29 mouse cellular contexts compared by ENCODE assay signal in the genomic region with DNA sequence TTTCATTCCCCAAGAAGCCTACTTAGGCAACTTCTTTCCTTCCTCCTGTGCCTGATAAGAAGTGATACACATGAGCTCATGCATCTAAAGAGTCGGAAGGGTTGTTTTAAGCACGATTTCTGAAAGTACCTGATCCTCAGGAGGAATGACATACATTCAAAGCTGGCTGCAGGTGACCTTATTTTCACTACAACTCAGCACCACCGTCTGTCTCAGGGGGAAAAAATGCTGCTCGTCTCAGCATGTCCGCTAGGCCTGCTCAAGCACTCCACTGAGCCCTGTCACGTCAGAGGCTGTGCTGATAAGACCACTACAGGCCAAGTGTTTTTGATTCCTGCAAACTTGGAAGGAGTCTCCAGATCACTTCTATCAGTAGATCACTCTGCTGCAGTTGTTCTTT. TPM values are rescaled to one million over a fixed set of nuclear protein-coding genes. Genes with fewer than 3 reads are reported as not detected.
A peak's percentile ranks its signal among the peaks of the same experiment; 100 is the strongest.
DNase-seq lines count a peak whose midpoint lies in the region; ATAC-seq and TF ChIP-seq lines count a peak whose summit lies in the region.
"Had no signal": no experiment of that assay in that cellular context is flagged by ENCODE, and none has a peak within 500 bp of the region (broad histone marks: within the 10 kb centered on the region; RNA-seq: fewer than 3 reads in every experiment).

No protein-coding gene starts in this region.

- TF ChIP-seq POLR2A in MEL (IDR thresholded peaks at IDR 0.05; ENCODE audit: control insufficient read depth in 1 of 2, insufficient read depth in 1 of 2, low read depth in 1 of 2, low read length in 2 of 2, poor library complexity in 1 of 2): no peak

- H3K79me2 ChIP-seq in MEL (ENCODE audit: control insufficient read depth, insufficient read depth, low read length, poor library complexity): peaks cover 78% of the 10 kb centered on the region

- ATAC-seq in heart, embryonic 11.5 days (replicated peaks; ENCODE audit: insufficient number of reproducible peaks, low FRiP score, low TSS enrichment): no peak
- peak; percentile 31; the same call in 1 of the 2 replicates for ATAC-seq in lung, postnatal 0 days
- ATAC-seq in megakaryocyte, adult 5-6 weeks (ENCODE audit: poor library complexity, severe bottlenecking): peak; percentile 23; the same call in 1 of the 2 replicates
- no peak for ATAC-seq in inflammation-experienced regulatory T-cells, adult 6 months
- ATAC-seq in midbrain, embryonic 15.5 days (replicated peaks): no peak
- ATAC-seq: activated CD4-positive, CD25-positive, alpha-beta regulatory T cell, adult 4 months; CD4-positive, CD25-positive, alpha-beta regulatory T cell, adult 4 months; forebrain, embryonic 14.5 days; hindbrain, embryonic 16.5 days; intestine, embryonic 15.5 days; midbrain, embryonic 13.5 days had no signal

- peak overlapping the region; percentile 0; the same call in 1 of the 2 replicates for H3K4me2 ChIP-seq in heart, embryonic 11.5 days
- no peak overlapping the region for H3K4me2 ChIP-seq in lung, postnatal 0 days (replicated peaks; ENCODE audit: low read depth, low read length)
- H3K4me2 ChIP-seq in midbrain, embryonic 15.5 days: no peak overlapping the region
- H3K4me2 ChIP-seq: heart, embryonic 13.5 days; intestine, embryonic 15.5 days; liver, embryonic 15.5 days; midbrain, embryonic 13.5 days had no signal

- peaks cover 43% of the 10 kb centered on the region for H3K4me1 ChIP-seq in heart, embryonic 11.5 days (ENCODE audit: control insufficient read depth, insufficient read depth, low read length)
- H3K4me1 ChIP-seq in lung, postnatal 0 days (ENCODE audit: insufficient read depth, low read depth, low read length): peaks cover 25% of the 10 kb centered on the region
- peaks cover 19 to 37% of the 10 kb centered on the region in 2 experiments for H3K4me1 ChIP-seq in MEL (ENCODE audit: control insufficient read depth in 1 of 2, insufficient read depth in 2 of 2, low read length in 2 of 2)
- peaks cover 45% of the 10 kb centered on the region for H3K4me1 ChIP-seq in midbrain, embryonic 15.5 days

- TF ChIP-seq CTCF in lung, postnatal 0 days (IDR thresholded peaks at IDR 0.05): peak; percentile 8; the same call in 1 of the 2 replicates
- TF ChIP-seq CTCF in MEL (IDR thresholded peaks at IDR 0.05 in 2 of 3, conservative IDR thresholded peaks at IDR 0.05 in 1 of 3; ENCODE audit: control insufficient read depth in 1 of 3, insufficient read depth in 1 of 3, low read depth in 2 of 3, low read length in 3 of 3, poor library complexity in 1 of 3, severe bottlenecking in 1 of 3): no peak

- no peaks in the 10 kb centered on the region for H3K27me3 ChIP-seq in heart, embryonic 11.5 days (ENCODE audit: control insufficient read depth, insufficient read depth, low read length)
- no peaks in the 10 kb centered on the region for H3K27me3 ChIP-seq in lung, postnatal 0 days (replicated peaks; ENCODE audit: insufficient read depth, low read length)
- H3K27me3 ChIP-seq in MEL (ENCODE audit: control insufficient read depth in 1 of 2, insufficient read depth in 2 of 2, low read length in 2 of 2): no peaks in the 10 kb centered on the region
- H3K27me3 ChIP-seq in midbrain, embryonic 15.5 days (replicated peaks): no peaks in the 10 kb centered on the region
- H3K27me3 ChIP-seq: heart, embryonic 13.5 days; intestine, embryonic 15.5 days; liver, embryonic 15.5 days; midbrain, embryonic 13.5 days had no signal

- DNase-seq in heart, postnatal 10 days: no peak
- peak; percentile 13 for DNase-seq in lung, postnatal 0 days (ENCODE audit: low spot score)
- no peak for DNase-seq in lung, postnatal 10 days
- DNase-seq in MEL (ENCODE audit: low read depth, low spot score): peak; percentile 33
- DNase-seq: adrenal gland, adult 8-10 months; cerebellum, adult 11 months; cerebellum, postnatal 10 days; gastrocnemius, postnatal 25 days; heart, adult 11 months; heart, postnatal 14 days; kidney, adult 2 months; kidney, postnatal 36 days; thymus, postnatal 4 days had no signal

- intact Hi-C loops in heart, postnatal 10 days (cut with DNase I): no loop called here

- H3K4me3 ChIP-seq in heart, embryonic 11.5 days (ENCODE audit: low read depth, low read length): no peak overlapping the region
- H3K4me3 ChIP-seq in lung, postnatal 0 days (ENCODE audit: low read depth, low read length): no peak overlapping the region
- no peak overlapping the region for H3K4me3 ChIP-seq in MEL (ENCODE audit: control insufficient read depth in 1 of 2, insufficient read depth in 1 of 2, low read depth in 2 of 2, low read length in 2 of 2)
- no peak overlapping the region for H3K4me3 ChIP-seq in midbrain, embryonic 15.5 days
- H3K4me3 ChIP-seq: heart, embryonic 13.5 days; hindbrain, embryonic 10.5 days; intestine, embryonic 15.5 days; liver, embryonic 15.5 days; midbrain, embryonic 13.5 days had no signal

- no peak overlapping the region for H3K9ac ChIP-seq in heart, embryonic 11.5 days (ENCODE audit: low read depth, low read length)
- no peak overlapping the region for H3K9ac ChIP-seq in lung, postnatal 0 days (replicated peaks; ENCODE audit: low read depth)
- no peak overlapping the region for H3K9ac ChIP-seq in MEL (ENCODE audit: control insufficient read depth, low read depth, low read length, poor library complexity, severe bottlenecking)
- no peak overlapping the region for H3K9ac ChIP-seq in midbrain, embryonic 15.5 days
- H3K9ac ChIP-seq: heart, embryonic 13.5 days; intestine, embryonic 15.5 days; liver, embryonic 15.5 days; midbrain, embryonic 13.5 days had no signal

- TF ChIP-seq RAD21 in MEL (IDR thresholded peaks at IDR 0.05; ENCODE audit: low read depth, low read length): no peak

- H3K9me3 ChIP-seq in heart, embryonic 11.5 days (replicated peaks; ENCODE audit: control insufficient read depth, low read length): no peaks in the 10 kb centered on the region
- no peaks in the 10 kb centered on the region for H3K9me3 ChIP-seq in lung, postnatal 0 days (ENCODE audit: low read length)
- no peaks in the 10 kb centered on the region for H3K9me3 ChIP-seq in MEL (replicated peaks; ENCODE audit: insufficient read depth, low read length)
- no peaks in the 10 kb centered on the region for H3K9me3 ChIP-seq in midbrain, embryonic 15.5 days
- H3K9me3 ChIP-seq: heart, embryonic 13.5 days; hindbrain, embryonic 10.5 days; intestine, embryonic 15.5 days; liver, embryonic 15.5 days; midbrain, embryonic 13.5 days had no signal

- H3K36me3 ChIP-seq in heart, embryonic 11.5 days (ENCODE audit: control insufficient read depth, insufficient read depth, low read length): no peaks in the 10 kb centered on the region
- H3K36me3 ChIP-seq in lung, postnatal 0 days (ENCODE audit: insufficient read depth, low read length): no peaks in the 10 kb centered on the region
- H3K36me3 ChIP-seq in MEL (ENCODE audit: control insufficient read depth in 1 of 2, insufficient read depth in 2 of 2, low read length in 2 of 2): peaks cover 9 to 68% of the 10 kb centered on the region in 2 experiments
- H3K36me3 ChIP-seq in midbrain, embryonic 15.5 days (replicated peaks): no peaks in the 10 kb centered on the region
- H3K36me3 ChIP-seq: intestine, embryonic 15.5 days; liver, embryonic 15.5 days had no signal

- H3K27ac ChIP-seq in heart, embryonic 11.5 days (ENCODE audit: low read depth, low read length): no peak overlapping the region
- no peak overlapping the region for H3K27ac ChIP-seq in lung, postnatal 0 days (ENCODE audit: low read length)
- no peak overlapping the region for H3K27ac ChIP-seq in MEL (ENCODE audit: control insufficient read depth, low read depth, low read length)
- no peak overlapping the region for H3K27ac ChIP-seq in midbrain, embryonic 15.5 days
- H3K27ac ChIP-seq: heart, embryonic 13.5 days; hindbrain, embryonic 10.5 days; intestine, embryonic 15.5 days; liver, embryonic 15.5 days; midbrain, embryonic 13.5 days had no signal

- TF ChIP-seq EP300 in lung, postnatal 0 days (IDR thresholded peaks at IDR 0.05): no peak
- no peak for TF ChIP-seq EP300 in MEL (IDR thresholded peaks at IDR 0.05; ENCODE audit: low read depth in 1 of 2, low read length in 2 of 2)

- 13% methylated on average over 6 of the region's 6 CpGs for WGBS in heart, embryonic 11.5 days (ENCODE audit: insufficient replicate concordance)
- whole genome bisulfite sequencing in lung, postnatal 0 days: 27% methylated on average over 6 of the region's 6 CpGs
- 74% methylated on average over 6 of the region's 6 CpGs for WGBS in midbrain, embryonic 15.5 days

TF ChIP-seq in MEL, 35 proteins besides CTCF, POLR2A, EP300 and RAD21 (continues in another document):
- TF ChIP-seq CHD1 (IDR thresholded peaks at IDR 0.05; ENCODE audit: low read depth, low read length) (no peak), GATA1 (IDR thresholded peaks at IDR 0.05; ENCODE audit: low read depth, low read length) (peak; percentile 30; the same call in 1 of the 2 replicates), USF2 (IDR thresholded peaks at IDR 0.05; ENCODE audit: borderline replicate concordance in 1 of 2, insufficient read depth in 1 of 2, low read depth in 1 of 2, low read length in 2 of 2) (no peak), POLR2AphosphoS5 (IDR thresholded peaks at IDR 0.05; ENCODE audit: borderline replicate concordance, low read depth, low read length) (no peak), NELFE (IDR thresholded peaks at IDR 0.05; ENCODE audit: low read depth, low read length) (no peak)

RNA-seq across cellular contexts. Expression of gene Usp31, which starts 5.1 kb away (rescaled TPM):
- polyA plus RNA-seq in heart, embryonic 11.5 days (2014; fragmentation: Nextera tagmentation; extraction: Ambion mirVana): 2.2 and 2.6 TPM in 2 replicates
- total RNA-seq in heart, postnatal 10 days (2021): 1 to 10 TPM; 7.2 to 8.9 TPM
- 1.5 and 1.6 TPM in 2 replicates for polyA plus RNA-seq in lung, postnatal 0 days (2015; fragmentation: Nextera tagmentation; extraction: Ambion mirVana)
- total RNA-seq in MEL (2012; rRNA removed): 14.3 and 14.4 TPM in 2 replicates
- 10 to 100 TPM in 1 of 2 experiments, not detected in 1; 14.7 TPM for polyA plus RNA-seq in MEL (2012; ENCODE audit: insufficient read depth in 1 of 2, insufficient read length in 2 of 2, low read depth in 1 of 2, low replicate concordance in 2 of 2, missing spikeins in 1 of 2)
- total RNA-seq in megakaryocyte, adult 5-6 weeks (2015): 4.7 and 5.3 TPM in 2 replicates
- total RNA-seq in megakaryocyte, adult 5-6 weeks (2017): 4.0 and 4.5 TPM in 2 replicates
- 1 to 10 TPM; 1.3 to 2.8 (median 2.1) TPM for polyA plus RNA-seq in inflammation-experienced regulatory T-cells, adult 6 months (2017; shearing (Covaris generic))
- polyA plus RNA-seq in midbrain, embryonic 15.5 days (2015; fragmentation: Nextera tagmentation; extraction: Ambion mirVana): 3.1 and 3.5 TPM in 2 replicates

RNA-seq across cellular contexts. Expression of gene Scnn1g, which starts 32.3 kb away (rescaled TPM):
- 0.07 and 0.20 TPM in 2 replicates for polyA plus RNA-seq in heart, embryonic 11.5 days (2014; fragmentation: Nextera tagmentation; extraction: Ambion mirVana)
- total RNA-seq in heart, postnatal 10 days (2021): not detected
- 120 and 139 TPM in 2 replicates for polyA plus RNA-seq in lung, postnatal 0 days (2015; fragmentation: Nextera tagmentation; extraction: Ambion mirVana)
- not detected in 2 replicates for total RNA-seq in MEL (2012; rRNA removed)
- polyA plus RNA-seq in MEL (2012; ENCODE audit: insufficient read depth in 1 of 2, insufficient read length in 2 of 2, low read depth in 1 of 2, low replicate concordance in 2 of 2, missing spikeins in 1 of 2): not detected
- not detected in 2 replicates for total RNA-seq in megakaryocyte, adult 5-6 weeks (2015)
- total RNA-seq in megakaryocyte, adult 5-6 weeks (2017): not detected in 2 replicates
- polyA plus RNA-seq in inflammation-experienced regulatory T-cells, adult 6 months (2017; shearing (Covaris generic)): not detected
- polyA plus RNA-seq in midbrain, embryonic 15.5 days (2015; fragmentation: Nextera tagmentation; extraction: Ambion mirVana): not detected in 2 replicates
- total RNA-seq: gastrocnemius, adult 18-20 months; gastrocnemius, postnatal 25 days had no signal
- polyA plus RNA-seq: activated CD4-positive, CD25-positive, alpha-beta regulatory T cell, adult 4 months; CD4-positive, CD25-positive, alpha-beta regulatory T cell, adult 4 months; forebrain, embryonic 14.5 days; hindbrain, embryonic 16.5 days; liver, embryonic 15.5 days; midbrain, embryonic 13.5 days; neural tube, embryonic 14.5 days; small intestine, adult 2 months had no signal

Comparison
In these comparisons a context has a peak if more than half of its experiments do, and no peak if none do; other contexts are left out.
1. DNase-seq: peak in lung, postnatal 0 days (single experiment) and MEL (single experiment); none in heart, postnatal 10 days (0 of 2) and lung, postnatal 10 days (single experiment).
2. ATAC-seq: peak in lung, postnatal 0 days (single experiment) and megakaryocyte, adult 5-6 weeks (single experiment); none in heart, embryonic 11.5 days (single experiment), inflammation-experienced regulatory T-cells, adult 6 months (single experiment) and midbrain, embryonic 15.5 days (single experiment).
3. RNA of gene Scnn1g, which starts 32.3 kb away (polyA plus RNA-seq): 120 to 139 TPM in lung, postnatal 0 days; 0.07 to 0.20 TPM in heart, embryonic 11.5 days, not detected in midbrain, embryonic 15.5 days, not detected in MEL and not detected in inflammation-experienced regulatory T-cells, adult 6 months; every median in the first group is over 100 times any median in the second.